In genomic region chr19:32152529-32152928, GRCm38 (mm10) we compare ENCODE assay signal across 29 mouse cellular contexts. TPM values are rescaled to one million over a fixed set of nuclear protein-coding genes. Genes with fewer than 3 reads are reported as not detected.
A peak's percentile ranks its signal among the peaks of the same experiment; 100 is the strongest.
DNase-seq lines count a peak whose midpoint lies in the region; ATAC-seq and TF ChIP-seq lines count a peak whose summit lies in the region.
"Had no signal": no experiment of that assay in that cellular context is flagged by ENCODE, and none has a peak within 500 bp of the region (broad histone marks: within the 10 kb centered on the region; RNA-seq: fewer than 3 reads in every experiment).

No protein-coding gene starts in this region.

- H3K27me3 ChIP-seq in liver, embryonic 14.5 days (ENCODE audit: control insufficient read depth, insufficient read depth, low read length): no peaks in the 10 kb centered on the region
- H3K27me3 ChIP-seq in liver, postnatal 0 days (ENCODE audit: insufficient read depth, low read length): no peaks in the 10 kb centered on the region
- H3K27me3 ChIP-seq in E14TG2a.4 (ENCODE audit: insufficient read depth, low read length): no peaks in the 10 kb centered on the region
- H3K27me3 ChIP-seq: kidney, embryonic 15.5 days; neural tube, embryonic 12.5 days; Patski had no signal

- peaks cover 10% of the 10 kb centered on the region in 2 experiments for H3K4me1 ChIP-seq in liver, embryonic 14.5 days (replicated peaks; ENCODE audit: control insufficient read depth in 2 of 2, insufficient read depth in 2 of 2, low read length in 1 of 2)
- peaks cover 10% of the 10 kb centered on the region for H3K4me1 ChIP-seq in liver, postnatal 0 days (ENCODE audit: insufficient read depth)
- peaks cover 14% of the 10 kb centered on the region for H3K4me1 ChIP-seq in E14TG2a.4 (replicated peaks; ENCODE audit: low read depth, low read length)
- H3K4me1 ChIP-seq: forebrain, embryonic 10.5 days; hindbrain, embryonic 10.5 days; limb, embryonic 10.5 days; neural tube, embryonic 12.5 days had no signal

- no peak overlapping the region for H3K4me2 ChIP-seq in liver, embryonic 14.5 days (ENCODE audit: low read depth)
- no peak overlapping the region for H3K4me2 ChIP-seq in liver, postnatal 0 days (ENCODE audit: low read depth, low read length)
- H3K4me2 ChIP-seq: heart, embryonic 11.5 days; kidney, embryonic 15.5 days; neural tube, embryonic 12.5 days had no signal

- peak; percentile 71 for DNase-seq in heart, adult 11 months
- no peak for DNase-seq in heart, adult 8-10 months (ENCODE audit: low spot score)
- DNase-seq in liver, embryonic 14.5 days (ENCODE audit: low read depth in 3 of 3, low spot score in 3 of 3): no peak
- DNase-seq in liver, postnatal 0 days: no peak
- DNase-seq in adrenal gland, postnatal 36 days: no peak
- DNase-seq: adrenal gland, adult 8-10 months; cerebellum, adult 8-10 months; cerebellum, postnatal 36 days; forebrain, postnatal 0 days; kidney, postnatal 4 days; layer of hippocampus, adult 9-11 months; liver; lung, postnatal 10 days; midbrain, embryonic 14.5 days; right cerebral cortex, postnatal 14 days; thymus, postnatal 25 days had no signal

- H3K4me3 ChIP-seq in liver, embryonic 14.5 days (ENCODE audit: insufficient read depth in 1 of 2, low read depth in 2 of 2, low read length in 2 of 2): no peak overlapping the region
- no peak overlapping the region for H3K4me3 ChIP-seq in liver, postnatal 0 days (ENCODE audit: low read depth, low read length)
- no peak overlapping the region for H3K4me3 ChIP-seq in E14TG2a.4 (replicated peaks; ENCODE audit: low read length)
- H3K4me3 ChIP-seq: forebrain, embryonic 10.5 days; hindbrain, embryonic 10.5 days; kidney, embryonic 15.5 days; limb, embryonic 10.5 days; neural tube, embryonic 12.5 days had no signal

- H3K27ac ChIP-seq in liver, embryonic 14.5 days: no peak overlapping the region
- no peak overlapping the region for H3K27ac ChIP-seq in liver, postnatal 0 days (ENCODE audit: low read depth)
- H3K27ac ChIP-seq: forebrain, embryonic 10.5 days; hindbrain, embryonic 10.5 days; kidney, embryonic 15.5 days; limb, embryonic 10.5 days; neural tube, embryonic 12.5 days had no signal

- H3K9ac ChIP-seq in liver, embryonic 14.5 days (replicated peaks): no peak overlapping the region
- H3K9ac ChIP-seq in liver, postnatal 0 days (replicated peaks): no peak overlapping the region
- H3K9ac ChIP-seq: forebrain, postnatal 0 days; kidney, embryonic 15.5 days; neural tube, embryonic 12.5 days had no signal

- 62% methylated on average over 6 of the region's 6 CpGs for WGBS in liver, embryonic 14.5 days (ENCODE audit: insufficient replicate concordance)
- WGBS in liver, postnatal 0 days (ENCODE audit: insufficient replicate concordance): 69% methylated on average over 6 of the region's 6 CpGs

- no peaks in the 10 kb centered on the region for H3K9me3 ChIP-seq in liver, embryonic 14.5 days (ENCODE audit: control insufficient read depth, low read length)
- no peaks in the 10 kb centered on the region for H3K9me3 ChIP-seq in liver, postnatal 0 days (ENCODE audit: low read length)
- H3K9me3 ChIP-seq in E14TG2a.4 (ENCODE audit: low read length): no peaks in the 10 kb centered on the region
- H3K9me3 ChIP-seq: forebrain, embryonic 10.5 days; G1E; hindbrain, embryonic 10.5 days; kidney, embryonic 15.5 days; limb, embryonic 10.5 days; neural tube, embryonic 12.5 days had no signal

- no peaks in the 10 kb centered on the region; the same call in none of the 2 replicates for H3K36me3 ChIP-seq in liver, embryonic 14.5 days (replicated peaks; ENCODE audit: control insufficient read depth, insufficient read depth, low read depth)
- H3K36me3 ChIP-seq in liver, postnatal 0 days (replicated peaks; ENCODE audit: insufficient read depth, low read length): peaks cover 16% of the 10 kb centered on the region
- H3K36me3 ChIP-seq in E14TG2a.4 (ENCODE audit: insufficient read depth, low read length): peaks cover 54% of the 10 kb centered on the region
- H3K36me3 ChIP-seq: forebrain, embryonic 10.5 days; hindbrain, embryonic 10.5 days; limb, embryonic 10.5 days; neural tube, embryonic 12.5 days had no signal

- TF ChIP-seq CTCF in liver, embryonic 14.5 days (IDR thresholded peaks at IDR 0.05; ENCODE audit: low read depth): peak; percentile 20; the same call in 1 of the 2 replicates
- TF ChIP-seq CTCF in liver, postnatal 0 days (IDR thresholded peaks at IDR 0.05; ENCODE audit: low read depth): no peak
- 0 out of 2 replicates have a peak, but pooled peaks have one; percentile 17 for TF ChIP-seq CTCF in E14TG2a.4 (conservative IDR thresholded peaks at IDR 0.05; ENCODE audit: low read length)

- ATAC-seq in liver, embryonic 14.5 days (ENCODE audit: insufficient read depth): no peak
- ATAC-seq in liver, postnatal 0 days: no peak
- 0 out of 2 replicates have a peak, but pooled peaks have one; percentile 29 for ATAC-seq in megakaryocyte progenitor cell, adult 5-6 weeks (replicated peaks; ENCODE audit: poor library complexity)
- ATAC-seq: activated CD4-positive, CD25-positive, alpha-beta regulatory T cell, adult 4 months; forebrain, postnatal 0 days; hindbrain, embryonic 16.5 days; intestine, embryonic 16.5 days; Patski had no signal

- no peak for TF ChIP-seq EP300 in liver, embryonic 14.5 days (IDR thresholded peaks at IDR 0.05; ENCODE audit: low read depth)
- TF ChIP-seq EP300 in liver, postnatal 0 days (IDR thresholded peaks at IDR 0.05; ENCODE audit: low read depth): no peak

RNA-seq across cellular contexts. Expression of gene Asah2, which starts 44.5 kb away (rescaled TPM):
- 10 to 100 TPM; 13.5 to 16.6 (median 15.5) TPM for total RNA-seq in heart, adult 8-10 months (2022)
- polyA plus RNA-seq in liver, embryonic 14.5 days (2012; rRNA removed): 0.55 and 0.78 TPM in 2 replicates
- polyA plus RNA-seq in liver, embryonic 14.5 days (2014; fragmentation: Nextera tagmentation; extraction: Ambion mirVana): 0.19 and 0.29 TPM in 2 replicates
- 0.65 and 0.72 TPM in 2 replicates for polyA plus RNA-seq in liver, postnatal 0 days (2015; fragmentation: Nextera tagmentation; extraction: Ambion mirVana)
- total RNA-seq in megakaryocyte progenitor cell, adult 5-6 weeks (2015): 5.2 and 7.4 TPM in 2 replicates
- 8.4 and 8.5 TPM in 2 replicates for total RNA-seq in megakaryocyte progenitor cell, adult 5-6 weeks (2017)
- total RNA-seq in adrenal gland, postnatal 36 days (2021): 10 to 100 TPM; 19.3 to 24.2 TPM
